Mouse (Mus musculus) cerebellum, adult 2 months (tissue): ENCODE results near the gene Hipk1.

Experiments
- CTCF ChIP-seq: fragments of 200-500 bp; IDR thresholded peaks from 2 replicates; pipeline ENCODE4 v1.5.1; 2011; ENCODE audit warnings: low read depth, mild to moderate bottlenecking, control low read depth, low read length, moderate library complexity, borderline replicate concordance; ENCODE audit not compliant: insufficient read depth
- POLR2A ChIP-seq: fragments of 200-500 bp; IDR thresholded peaks from 2 replicates; pipeline ENCODE4 v1.6.1; 2011; ENCODE audit warnings: low read length, control low read depth, borderline replicate concordance; ENCODE audit not compliant: insufficient read depth

- TF ChIP-seq CTCF (no peak), POLR2A (no peak)
Observed at GRCm38 (mm10) chr3:103771531-103772130, 19.7 kb downstream of the Hipk1 start.
